Mouse (Mus musculus) forebrain, embryonic 16.5 days (tissue): ENCODE measurements around the gene Kif1a. TPM values are rescaled to one million over a fixed set of nuclear protein-coding genes. Genes with fewer than 3 reads are reported as not detected.

Experiments used
- ATAC-seq: fragments of 200-750 bp; cut with Nextera tagmentation; 2 replicates; pipeline ENCODE4 v1.8.0; 2017; ENCODE audit warnings: mild to moderate bottlenecking, moderate library complexity
- H3K27ac ChIP-seq: fragments of 300-500 bp; sonication (generic); 2 replicates; pipeline ENCODE4 v1.5.1; 2014; ENCODE audit warnings: low read length, control low read depth
- H3K27me3 ChIP-seq: fragments of 300-500 bp; sonication (generic); replicated peaks from 2 replicates; pipeline ENCODE4 v1.6.1; 2014; ENCODE audit warnings: low read length; ENCODE audit not compliant: control insufficient read depth, insufficient read depth
- H3K36me3 ChIP-seq: fragments of 300-500 bp; sonication (generic); 2 replicates; pipeline ENCODE4 v1.6.1; 2014; ENCODE audit not compliant: control insufficient read depth, insufficient read depth
- H3K4me1 ChIP-seq: fragments of 300-500 bp; sonication (generic); replicated peaks from 2 replicates; pipeline ENCODE4 v1.6.1; 2014; ENCODE audit warnings: low read length; ENCODE audit not compliant: control insufficient read depth, insufficient read depth
- H3K4me2 ChIP-seq: fragments of 300-500 bp; sonication (generic); 2 replicates; pipeline ENCODE4 v1.6.1; 2014; ENCODE audit warnings: mild to moderate bottlenecking, low read length, control low read depth
- H3K4me3 ChIP-seq: fragments of 300-500 bp; sonication (generic); replicated peaks from 2 replicates; pipeline ENCODE4 v1.5.1; 2014; ENCODE audit warnings: mild to moderate bottlenecking, low read length, control low read depth
- H3K9ac ChIP-seq: fragments of 300-500 bp; sonication (generic); replicated peaks from 2 replicates; pipeline ENCODE4 v1.6.1; 2014; ENCODE audit warnings: low read depth, low read length, control low read depth
- H3K9me3 ChIP-seq: fragments of 300-500 bp; sonication (generic); 2 replicates; pipeline ENCODE4 v1.6.1; 2016; ENCODE audit warnings: low read length; ENCODE audit not compliant: control insufficient read depth
- WGBS: fragments of 180-500 bp; shearing (Covaris S2); extraction: QIAGEN DNeasy Blood & Tissue Kit; methylation state at CpG from one replicate; pipeline ENCODE4 v1.1.7; 2014; 5-methylcytosine and 5-hydroxymethylcytosine counted together
- polyA plus RNA-seq: library from polyadenylated mRNA; unstranded; fragments of >200 nt; fragmentation: Nextera tagmentation; extraction: Ambion mirVana; gene quantifications from 2 replicates; pipeline ENCODE4 v1.2.1, GENCODE M21; 2015

Gene Kif1a
- polyA plus RNA-seq, 1 experiment from 2014 or later: 396 TPM

DNA sequence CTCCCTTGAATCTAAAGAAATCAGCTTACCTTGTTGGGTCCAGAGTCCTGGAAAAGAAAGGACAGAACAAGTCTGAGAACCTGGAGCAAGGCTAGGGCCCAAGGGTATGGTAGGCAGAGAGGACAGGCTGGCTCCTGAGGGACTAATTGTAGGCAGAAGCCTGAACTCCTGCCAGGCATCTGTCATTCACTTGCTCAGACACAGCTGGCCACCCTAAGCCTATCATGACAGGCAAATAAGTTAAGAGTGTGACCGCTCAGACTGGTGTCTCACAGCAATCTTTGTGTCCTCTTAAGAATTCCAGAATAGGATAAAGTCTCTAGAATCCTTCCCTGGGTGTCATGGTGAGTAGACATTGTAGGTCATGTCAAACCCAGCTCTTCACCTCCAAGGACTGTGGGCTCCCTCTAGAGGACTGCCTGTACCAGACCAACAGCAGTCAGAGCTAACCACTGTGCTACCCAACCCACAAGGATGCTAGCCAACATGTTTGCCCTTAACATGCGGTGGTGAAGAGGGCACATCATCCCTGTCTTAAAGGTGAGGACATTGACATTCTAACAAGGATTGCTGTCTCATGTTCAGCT, 29.4 kb downstream of the Kif1a start:
- H3K9me3 ChIP-seq: no peaks in the 10 kb centered on the region
- no peaks in the 10 kb centered on the region for H3K27me3 ChIP-seq
- no peak overlapping the region for H3K9ac ChIP-seq
- peaks cover 57% of the 10 kb centered on the region for H3K36me3 ChIP-seq
- no peak overlapping the region for H3K4me3 ChIP-seq
- H3K4me1 ChIP-seq: peaks cover 17% of the 10 kb centered on the region
- peak overlapping the region; percentile 7 for H3K27ac ChIP-seq
- H3K4me2 ChIP-seq: no peak overlapping the region
- 73% methylated on average over 2 of the region's 2 CpGs for WGBS
- no peak for ATAC-seq

DNA sequence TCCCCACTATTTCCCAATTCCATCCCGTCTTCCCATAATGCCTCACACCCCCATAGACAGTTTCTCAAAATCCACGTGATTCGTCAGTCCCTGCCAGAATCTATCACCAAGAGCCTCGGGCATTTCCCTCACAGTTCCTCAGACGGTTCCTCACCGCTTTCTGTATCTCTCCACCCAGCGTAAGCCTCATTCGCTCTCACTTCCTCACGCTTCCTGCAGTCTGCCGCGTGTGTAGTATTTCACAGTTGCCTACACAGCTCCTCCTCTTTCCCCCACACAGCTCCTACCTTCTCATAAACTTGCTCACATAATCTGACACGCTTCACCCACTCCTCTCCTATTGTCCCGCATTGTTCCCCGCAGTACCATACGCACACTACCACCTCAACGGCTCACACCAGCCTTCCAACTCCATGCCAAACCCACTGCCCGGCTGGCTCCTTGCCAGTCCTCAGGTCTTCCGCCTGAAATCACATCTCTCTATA, 30.2 kb downstream of the Kif1a start:
- Histone ChIP-seq H3K9ac (no peak overlapping the region), H3K27ac (peak overlapping the region; percentile 7), H3K27me3 (no peaks in the 10 kb centered on the region), H3K36me3 (peaks cover 58% of the 10 kb centered on the region), H3K4me2 (no peak overlapping the region), H3K9me3 (no peaks in the 10 kb centered on the region), H3K4me1 (peaks cover 17% of the 10 kb centered on the region), H3K4me3 (no peak overlapping the region)
- WGBS: 40% methylated on average over 18 of the region's 18 CpGs
- ATAC-seq: peak; percentile 83

DNA sequence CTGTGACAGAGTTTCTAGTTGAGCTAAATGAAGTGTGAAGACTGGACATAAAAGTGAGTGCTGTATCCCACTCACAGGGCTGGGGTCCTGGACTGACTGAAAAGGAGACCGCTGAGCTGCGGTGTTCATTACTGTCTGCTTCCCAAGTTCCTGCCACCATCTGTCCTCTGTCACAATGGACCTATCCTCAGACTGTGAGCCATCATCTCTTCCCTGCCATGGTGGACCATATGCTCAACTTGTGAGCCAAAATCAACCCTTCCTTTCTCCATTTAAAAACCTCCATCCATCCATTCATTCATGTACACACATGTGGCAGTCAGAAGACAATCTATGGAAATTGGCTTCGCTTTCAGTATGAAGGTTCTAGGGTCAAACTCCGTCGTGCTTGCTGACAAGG, 30.9 kb downstream of the Kif1a start:
- ATAC-seq: peak; percentile 23; the same call in 1 of the 2 replicates
- no peak overlapping the region for H3K9ac ChIP-seq
- WGBS: 58% methylated on average over 5 of the region's 5 CpGs
- H3K9me3 ChIP-seq: no peaks in the 10 kb centered on the region
- no peak overlapping the region for H3K4me3 ChIP-seq
- peak overlapping the region; percentile 13; the same call in 1 of the 2 replicates for H3K27ac ChIP-seq
- no peaks in the 10 kb centered on the region for H3K27me3 ChIP-seq
- no peak overlapping the region for H3K4me2 ChIP-seq
- peaks cover 17% of the 10 kb centered on the region for H3K4me1 ChIP-seq
- peaks cover 61% of the 10 kb centered on the region for H3K36me3 ChIP-seq

DNA sequence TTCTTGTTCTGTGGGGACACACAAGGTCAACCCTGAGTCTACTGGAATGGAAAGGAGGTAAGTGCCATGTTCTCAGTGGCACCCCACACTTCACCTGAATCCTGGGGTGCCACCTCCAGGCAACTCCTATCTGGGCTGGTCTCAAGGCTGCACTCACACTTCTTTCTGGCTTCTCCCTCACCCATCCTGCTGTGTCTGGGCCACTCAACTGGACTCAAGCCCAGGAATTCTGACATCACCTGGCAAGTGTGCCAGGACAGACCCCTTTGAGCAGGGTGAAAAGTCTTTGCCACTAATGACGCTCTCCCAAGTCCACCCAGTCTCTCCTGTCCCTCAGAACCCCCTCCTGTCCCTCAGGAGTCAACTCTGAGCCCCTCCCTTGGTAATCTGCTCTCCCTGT, 33.2 kb downstream of the Kif1a start:
- Histone ChIP-seq H3K4me1 (peaks cover 20% of the 10 kb centered on the region), H3K27ac (no peak overlapping the region), H3K9me3 (no peaks in the 10 kb centered on the region), H3K36me3 (peaks cover 46% of the 10 kb centered on the region), H3K27me3 (no peaks in the 10 kb centered on the region), H3K9ac (no peak overlapping the region), H3K4me2 (no peak overlapping the region), H3K4me3 (no peak overlapping the region)
- WGBS: 53% methylated on average over 1 of the region's 1 CpGs
- ATAC-seq: no peak

DNA sequence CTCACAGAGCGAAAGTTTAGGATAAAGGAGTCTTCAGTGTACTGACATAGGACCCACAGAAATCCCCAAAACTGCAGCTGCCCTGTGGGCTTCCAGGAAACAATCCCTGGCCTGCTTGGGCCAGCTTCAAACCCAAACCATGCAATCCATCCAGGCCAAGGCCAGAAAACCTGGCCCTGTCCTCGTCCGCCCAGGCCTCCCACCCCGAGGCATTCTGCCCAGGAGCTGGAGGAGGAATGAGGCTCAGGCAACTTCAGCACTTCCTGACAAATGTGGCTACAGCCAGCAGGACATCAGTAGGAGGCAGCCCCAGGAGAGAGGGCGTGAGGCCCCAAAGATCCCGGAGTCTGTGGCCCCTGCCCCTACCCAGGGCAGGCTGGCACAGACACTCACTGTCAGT, 36.1 kb downstream of the Kif1a start:
- peaks cover 49% of the 10 kb centered on the region for H3K36me3 ChIP-seq
- H3K27me3 ChIP-seq: no peaks in the 10 kb centered on the region
- no peaks in the 10 kb centered on the region for H3K9me3 ChIP-seq
- ATAC-seq: no peak
- no peak overlapping the region for H3K9ac ChIP-seq
- H3K4me2 ChIP-seq: no peak overlapping the region
- H3K4me3 ChIP-seq: no peak overlapping the region
- H3K27ac ChIP-seq: no peak overlapping the region
- H3K4me1 ChIP-seq: peaks cover 3% of the 10 kb centered on the region
- WGBS: 91% methylated on average over 6 of the region's 6 CpGs

DNA sequence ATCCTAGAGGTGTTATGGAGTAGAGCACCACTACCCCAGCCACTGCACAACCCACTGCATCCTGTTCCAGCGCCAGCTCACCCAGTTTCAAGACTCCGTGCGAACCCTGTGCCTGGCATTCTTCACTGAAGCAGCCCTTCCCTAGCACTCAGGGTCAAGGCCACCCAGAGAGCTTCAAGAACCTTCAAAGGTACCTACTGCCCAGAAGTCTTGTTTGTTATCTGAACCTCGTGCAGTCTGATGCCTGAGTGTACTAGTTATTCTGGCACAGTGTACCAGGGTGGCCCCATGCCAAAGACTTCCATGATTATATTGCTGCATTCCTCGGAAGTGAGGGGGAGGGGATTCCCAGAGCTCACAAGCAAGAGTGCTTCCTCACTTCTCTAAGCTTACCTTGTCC, 38.1 kb downstream of the Kif1a start:
- Histone ChIP-seq H3K9ac (no peak overlapping the region), H3K4me1 (peaks cover 3% of the 10 kb centered on the region), H3K9me3 (no peaks in the 10 kb centered on the region), H3K27me3 (no peaks in the 10 kb centered on the region), H3K4me2 (no peak overlapping the region), H3K27ac (no peak overlapping the region), H3K4me3 (no peak overlapping the region), H3K36me3 (peaks cover 60% of the 10 kb centered on the region)
- peak; percentile 47 for ATAC-seq
- 63% methylated on average over 5 of the region's 5 CpGs for WGBS

DNA sequence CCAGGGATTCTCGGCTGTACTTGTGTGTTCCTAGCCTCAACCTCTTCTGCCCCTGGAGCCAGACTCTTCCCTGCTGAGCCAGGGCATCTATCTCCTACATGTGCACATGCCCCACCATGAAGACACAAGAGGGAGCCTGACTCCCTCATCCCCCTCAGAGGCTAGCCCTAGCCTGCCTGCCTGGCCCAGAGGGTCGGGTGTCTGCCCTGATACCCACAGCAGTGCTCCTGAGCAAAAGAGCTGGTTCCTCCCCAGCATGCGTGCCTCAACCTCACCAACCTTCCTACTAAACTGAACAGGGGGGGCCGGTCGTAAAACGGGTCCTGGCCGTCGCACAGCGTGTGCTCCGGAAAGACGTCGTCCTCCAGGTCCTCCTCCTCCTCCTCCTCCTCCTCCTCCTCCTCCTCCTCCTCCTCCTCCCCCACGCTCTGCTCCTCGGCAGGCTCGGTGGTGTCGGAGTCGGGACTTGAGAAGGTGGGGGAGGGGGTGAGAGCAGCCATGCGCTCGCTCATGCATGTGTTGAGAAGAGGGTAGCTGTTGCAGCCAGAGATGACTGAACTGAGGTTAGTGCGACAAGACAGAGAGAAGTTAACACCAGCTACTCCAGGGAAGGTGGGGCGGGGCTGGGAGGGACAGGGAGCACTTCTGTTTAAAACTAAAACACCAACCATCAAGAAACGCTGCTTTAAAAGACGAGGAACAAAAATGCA, 50.5 kb downstream of the Kif1a start:
- 64% methylated on average over 21 of the region's 23 CpGs for WGBS
- no peaks in the 10 kb centered on the region for H3K4me1 ChIP-seq
- no peak overlapping the region for H3K4me2 ChIP-seq
- H3K27ac ChIP-seq: no peak overlapping the region
- H3K36me3 ChIP-seq: peaks cover 50% of the 10 kb centered on the region
- no peak overlapping the region for H3K9ac ChIP-seq
- no peak overlapping the region for H3K4me3 ChIP-seq
- no peaks in the 10 kb centered on the region for H3K9me3 ChIP-seq
- ATAC-seq: no peak
- H3K27me3 ChIP-seq: no peaks in the 10 kb centered on the region

DNA sequence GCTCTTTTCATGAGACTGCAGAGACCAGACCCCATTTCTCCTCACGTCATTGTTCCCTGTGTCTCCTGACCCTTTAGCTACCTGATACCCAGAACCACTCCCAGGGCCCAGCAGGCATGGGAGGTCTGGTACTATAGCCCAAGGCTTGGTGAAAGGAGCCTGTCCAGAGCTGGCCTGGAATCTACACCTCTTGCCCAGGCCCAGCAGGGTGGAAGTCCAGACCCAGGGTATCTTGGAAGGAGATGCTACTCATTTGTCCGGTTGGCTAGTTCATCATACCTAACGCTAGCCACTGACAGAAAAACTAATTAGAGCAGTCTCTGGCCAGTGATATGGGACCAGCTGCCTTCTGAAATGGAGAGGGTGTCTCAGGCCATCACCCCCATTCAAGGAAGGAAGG, 51.7 kb downstream of the Kif1a start:
- Histone ChIP-seq H3K9me3 (no peaks in the 10 kb centered on the region), H3K27ac (no peak overlapping the region), H3K27me3 (no peaks in the 10 kb centered on the region), H3K4me1 (no peaks in the 10 kb centered on the region), H3K36me3 (peaks cover 44% of the 10 kb centered on the region), H3K9ac (no peak overlapping the region), H3K4me2 (no peak overlapping the region), H3K4me3 (no peak overlapping the region)
- 90% methylated on average over 3 of the region's 3 CpGs for WGBS
- ATAC-seq: no peak

DNA sequence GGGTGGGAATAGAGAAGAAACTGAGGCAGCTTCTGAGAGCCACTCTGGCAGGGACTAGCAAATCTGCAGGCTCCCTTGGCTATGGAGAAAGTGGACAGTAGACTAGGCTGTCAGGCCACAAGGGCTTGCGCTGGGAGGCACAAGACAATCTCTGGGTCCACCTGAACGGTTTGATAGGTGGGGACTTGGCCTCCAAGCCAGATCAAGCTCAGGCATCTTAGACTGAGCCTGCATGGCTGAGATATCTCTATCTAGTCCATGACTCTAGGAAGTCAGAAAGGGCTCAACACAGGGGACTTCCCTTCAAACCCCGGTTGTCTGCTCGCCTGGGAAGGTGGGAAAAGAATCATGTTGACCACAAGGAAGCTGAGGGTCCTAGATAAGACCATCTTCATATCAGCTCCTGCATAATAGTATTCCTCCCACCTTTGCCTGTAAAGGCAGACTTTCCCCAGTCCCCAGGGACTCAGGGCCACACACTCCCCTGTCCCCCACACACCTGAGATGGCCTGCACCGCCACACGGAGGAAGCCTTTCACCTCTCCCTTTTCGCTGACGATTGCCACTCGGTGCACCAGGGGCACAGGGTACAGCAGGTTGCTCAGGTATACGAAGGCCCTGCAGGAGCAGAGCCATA, 55.5 kb downstream of the Kif1a start:
- H3K9ac ChIP-seq: no peak overlapping the region
- no peaks in the 10 kb centered on the region for H3K4me1 ChIP-seq
- WGBS: 94% methylated on average over 10 of the region's 10 CpGs
- H3K4me2 ChIP-seq: no peak overlapping the region
- no peak overlapping the region for H3K4me3 ChIP-seq
- H3K36me3 ChIP-seq: peaks cover 46% of the 10 kb centered on the region
- no peak for ATAC-seq
- H3K27ac ChIP-seq: no peak overlapping the region
- no peaks in the 10 kb centered on the region for H3K9me3 ChIP-seq
- no peaks in the 10 kb centered on the region for H3K27me3 ChIP-seq
